Mouse (Mus musculus) heart, adult 2 months (tissue): ENCODE results near the gene Atp8a1. TPM values are rescaled to one million over a fixed set of nuclear protein-coding genes. Genes with fewer than 3 reads are reported as not detected.
"Not testable (repeated sequence)": the region's sequence is repeated elsewhere in the genome, so short reads cannot be mapped to it uniquely, and the experiment has no call there.

Experiments
- DNase-seq, 2 experiments: peaks; one replicate each; pipeline ENCODE4 v3.0.0; 2021
- H3K27ac ChIP-seq: fragments of 200-600 bp; 2 replicates; pipeline ENCODE4 v1.8.1; 2022
- H3K27me3 ChIP-seq: fragments of 200-500 bp; 2 replicates; pipeline ENCODE4 v1.6.1; 2012; ENCODE audit warnings: mild to moderate bottlenecking, low read length, inconsistent platforms, mixed read lengths; ENCODE audit not compliant: control insufficient read depth, insufficient read depth
- H3K36me3 ChIP-seq: fragments of 200-500 bp; 2 replicates; pipeline ENCODE4 v1.6.1; 2012; ENCODE audit warnings: low read length, inconsistent platforms; ENCODE audit not compliant: control insufficient read depth, insufficient read depth
- H3K4me1 ChIP-seq: fragments of 200-500 bp; 2 replicates; pipeline ENCODE4 v1.6.1; 2011; ENCODE audit warnings: low read length; ENCODE audit not compliant: control insufficient read depth, insufficient read depth
- H3K4me3 ChIP-seq: fragments of 200-600 bp; 2 replicates; pipeline ENCODE4 v1.8.1; 2022
- H3K79me2 ChIP-seq: fragments of 200-500 bp; replicated peaks from 2 replicates; pipeline ENCODE4 v1.6.1; 2012; ENCODE audit warnings: mild to moderate bottlenecking, inconsistent platforms, low read length, moderate library complexity, mixed read lengths; ENCODE audit not compliant: control insufficient read depth, insufficient read depth
- H3K9ac ChIP-seq: fragments of 200-500 bp; 2 replicates; pipeline ENCODE4 v1.6.1; 2012; ENCODE audit warnings: low read depth, mild to moderate bottlenecking, control low read depth, inconsistent platforms, low read length, mixed read lengths
- CTCF ChIP-seq: fragments of 200-600 bp; IDR thresholded peaks from 2 replicates; pipeline ENCODE4 v1.8.1; 2022; ENCODE audit warnings: antibody characterized with exemption, mild to moderate bottlenecking, moderate library complexity
- EP300 ChIP-seq: fragments of 200-500 bp; IDR thresholded peaks from 2 replicates; pipeline ENCODE4 v1.6.1; 2011; ENCODE audit warnings: low read depth, low read length, control low read depth; ENCODE audit not compliant: insufficient read depth
- POLR2A ChIP-seq: fragments of 200-500 bp; IDR thresholded peaks from 2 replicates; pipeline ENCODE4 v1.6.1; 2011; ENCODE audit warnings: mild to moderate bottlenecking, low read depth, low read length, control low read depth; ENCODE audit not compliant: insufficient read depth
- WGBS: fragments of 180-500 bp; shearing (Covaris S2); methylation state at CpG from one replicate; pipeline ENCODE4 v1.1.7; 2018; 5-methylcytosine and 5-hydroxymethylcytosine counted together
- intact Hi-C: fragments of 180-260 bp; cut with DNase I; formaldehyde crosslinking; loops from one replicate; pipeline ENCODE4 v1.15.1; 2025
- polyA plus RNA-seq: library from polyadenylated mRNA; depleted of rRNA; stranded (reverse); fragments of >200 nt; gene quantifications from 2 replicates; pipeline ENCODE4 v1.2.3, GENCODE M21; 2012
- total RNA-seq, 2 experiments: library from RNA; stranded (reverse); gene quantifications; 2 replicates each; pipeline ENCODE4 v1.2.3; 2021

The Atp8a1 gene
- total and polyA plus RNA-seq, 3 experiments, result 8.8 to 21.9 (median 21.8) TPM

DNA sequence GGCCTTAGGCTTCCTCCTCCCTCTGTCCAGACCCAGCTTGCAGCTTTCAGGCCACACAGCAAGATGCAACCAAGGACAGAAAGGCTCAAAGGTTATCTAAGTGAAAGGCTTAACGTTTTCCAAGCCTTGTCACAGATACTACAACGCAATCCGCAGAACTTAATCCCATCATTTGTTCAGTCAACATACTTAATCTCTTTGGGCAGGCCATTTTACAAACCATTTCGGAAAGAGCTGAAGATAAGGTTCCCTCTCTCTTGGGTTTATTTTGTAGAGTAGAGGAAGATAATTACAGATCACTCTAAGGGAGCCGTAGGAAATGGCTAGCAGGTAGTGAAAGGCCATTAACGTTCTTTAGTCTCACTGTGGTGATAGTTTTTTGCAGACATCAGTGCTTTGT lies 24.6 kb downstream of the Atp8a1 start:
- 47% methylated on average over 6 of the region's 6 CpGs for WGBS
- TF ChIP-seq CTCF (no peak), POLR2A (no peak), EP300 (no peak)
- intact Hi-C loops, result no loop called here
- Histone ChIP-seq H3K36me3 (peaks cover 3% of the 10 kb centered on the region), H3K9ac (no peak overlapping the region; the same call in 1 of the 2 replicates), H3K27me3 (no peaks in the 10 kb centered on the region), H3K4me3 (no peak overlapping the region), H3K4me1 (peaks cover 14% of the 10 kb centered on the region), H3K27ac (peak overlapping the region; percentile 53), H3K79me2 (peaks cover 4% of the 10 kb centered on the region)
- DNase-seq, result peak in 1 of 2 experiments; percentile 19

DNA sequence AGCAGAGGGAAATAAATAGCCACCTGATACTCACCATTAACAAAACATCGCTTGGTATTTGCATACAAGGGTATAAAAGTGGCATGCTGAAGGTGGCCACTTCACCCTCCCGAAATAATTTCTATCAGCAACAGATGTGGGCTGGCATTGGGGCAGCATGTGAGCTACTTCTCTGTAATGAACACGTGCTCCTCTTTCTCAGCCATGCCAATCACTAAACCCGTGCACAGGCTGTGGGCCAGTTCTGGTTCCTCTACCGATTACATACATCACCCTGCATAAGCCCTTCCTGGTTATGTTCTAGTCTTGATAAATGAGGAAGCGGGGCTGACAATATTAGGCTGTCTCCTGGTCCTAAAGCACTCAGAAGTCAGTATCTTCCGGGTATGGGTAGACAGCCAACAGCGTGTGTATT lies 25.2 kb downstream of the Atp8a1 start:
- Histone ChIP-seq H3K4me3 (no peak overlapping the region), H3K4me1 (peaks cover 14% of the 10 kb centered on the region), H3K27ac (peak overlapping the region; percentile 53), H3K79me2 (peaks cover 4% of the 10 kb centered on the region), H3K27me3 (no peaks in the 10 kb centered on the region), H3K9ac (no peak overlapping the region), H3K36me3 (peaks cover 3% of the 10 kb centered on the region)
- peak; percentile 43 to 73 for DNase-seq
- WGBS, result 53% methylated on average over 8 of the region's 8 CpGs
- intact Hi-C loops, result no loop called here
- no peak for TF ChIP-seq POLR2A
- no peak for TF ChIP-seq CTCF
- peak; percentile 77 for TF ChIP-seq EP300

DNA sequence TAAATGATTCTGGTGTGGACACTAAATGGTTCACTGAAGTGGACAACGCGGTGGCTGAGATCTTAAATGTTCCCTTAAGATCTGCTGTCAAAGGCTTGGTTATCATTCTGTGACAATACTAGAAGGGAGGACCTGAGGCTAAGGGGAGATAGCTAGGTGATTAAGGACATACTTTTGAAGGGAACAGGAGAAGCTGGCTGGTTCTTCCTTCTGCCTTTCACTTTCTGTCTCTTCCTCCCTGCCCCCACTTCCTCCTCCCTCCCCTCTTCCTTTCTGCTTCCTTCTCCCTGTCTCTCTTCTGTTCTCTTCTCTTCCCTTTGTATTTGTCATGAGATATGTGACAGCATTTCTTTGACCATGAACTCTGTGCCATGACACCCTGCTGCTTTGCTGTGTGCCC lies 26.0 kb downstream of the Atp8a1 start:
- intact Hi-C loops, result no loop called here
- H3K4me1 ChIP-seq, result peaks cover 14% of the 10 kb centered on the region
- peaks cover 4% of the 10 kb centered on the region for H3K79me2 ChIP-seq
- H3K27me3 ChIP-seq, result no peaks in the 10 kb centered on the region
- peak overlapping the region; percentile 22; the same call in 1 of the 2 replicates for H3K9ac ChIP-seq
- no peak for TF ChIP-seq POLR2A
- TF ChIP-seq EP300, result no peak
- TF ChIP-seq CTCF, result no peak
- H3K27ac ChIP-seq, result peak overlapping the region; percentile 42
- WGBS, result 66% methylated on average over 2 of the region's 2 CpGs
- DNase-seq, result peak in 1 of 2 experiments; percentile 12
- H3K4me3 ChIP-seq, result no peak overlapping the region
- peaks cover 3% of the 10 kb centered on the region for H3K36me3 ChIP-seq

DNA sequence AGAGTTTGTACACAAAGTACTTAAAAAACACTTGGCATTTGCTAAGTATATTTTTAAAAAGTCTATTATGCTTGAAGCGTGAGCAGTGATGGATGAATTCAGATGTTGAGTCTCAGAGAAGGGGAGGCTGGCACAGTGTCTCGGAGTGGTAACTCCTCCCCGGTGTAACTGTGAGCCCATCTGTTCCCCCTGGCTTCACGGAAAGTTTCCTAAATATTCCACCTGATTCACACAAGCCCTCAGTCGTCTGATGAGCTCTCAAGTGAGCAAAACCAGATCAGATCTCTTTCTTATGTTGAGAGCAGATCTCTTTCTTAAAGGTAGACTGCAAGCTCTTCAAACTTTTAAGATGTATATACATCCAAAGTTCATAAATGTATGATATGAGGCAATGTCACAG lies 27.8 kb downstream of the Atp8a1 start:
- DNase-seq, result peak in 1 of 2 experiments; percentile 7

DNA sequence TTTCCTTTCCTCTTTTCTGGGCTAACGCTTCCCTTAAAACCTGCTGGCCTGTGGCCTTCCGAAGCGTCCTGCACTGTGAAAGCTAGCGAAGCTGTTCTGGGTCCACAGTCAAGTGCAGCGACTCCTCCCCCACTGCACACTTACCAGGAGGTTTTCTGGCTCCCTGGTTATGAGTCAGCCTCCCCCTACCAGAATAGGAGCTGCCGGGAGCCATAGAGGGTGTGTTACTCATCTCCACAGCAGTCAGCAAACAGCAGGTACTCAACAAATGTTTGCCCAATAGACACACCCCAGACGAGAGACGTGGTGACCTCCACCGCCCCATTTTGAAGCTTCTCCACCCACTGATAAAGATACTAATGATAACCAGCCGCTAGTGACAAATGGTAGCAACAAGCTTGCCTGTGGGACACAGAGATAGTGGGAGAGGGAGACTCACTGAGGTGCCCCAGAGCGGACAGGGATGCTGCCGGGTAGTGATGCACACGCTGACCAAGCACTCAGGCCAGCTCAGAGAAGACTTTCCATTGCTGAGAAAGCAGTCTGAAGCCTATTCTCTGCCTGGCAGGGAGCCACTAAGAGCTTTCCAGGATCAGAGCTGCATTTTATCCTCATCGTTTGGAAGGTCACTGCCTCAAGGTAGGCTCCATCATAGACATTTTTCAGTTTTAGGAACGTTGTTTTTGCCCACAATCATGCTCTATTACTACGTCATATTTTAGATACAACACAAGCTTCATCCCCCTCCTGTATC lies 31.5 kb downstream of the Atp8a1 start:
- DNase-seq, result no peak
- Histone ChIP-seq H3K4me3 (no peak overlapping the region), H3K27ac (no peak overlapping the region), H3K36me3 (no peaks in the 10 kb centered on the region; the same call in 1 of the 2 replicates), H3K79me2 (0 out of 2 replicates have a peak, but pooled peaks cover under 1% of the 10 kb centered on the region), H3K4me1 (peaks cover 6% of the 10 kb centered on the region), H3K9ac (no peak overlapping the region), H3K27me3 (no peaks in the 10 kb centered on the region)
- TF ChIP-seq CTCF (no peak), EP300 (no peak), POLR2A (no peak)
- intact Hi-C loops, result no loop called here
- WGBS, result 32% methylated on average over 16 of the region's 16 CpGs

More for the DNA sequence above, 27.8 kb downstream of the Atp8a1 start:
- no peak for TF ChIP-seq EP300
- no peak for TF ChIP-seq POLR2A
- TF ChIP-seq CTCF, result no peak
- Histone ChIP-seq H3K36me3 (peaks cover 3% of the 10 kb centered on the region), H3K9ac (no peak overlapping the region), H3K27me3 (no peaks in the 10 kb centered on the region), H3K4me3 (no peak overlapping the region), H3K4me1 (peaks cover 17% of the 10 kb centered on the region), H3K27ac (no peak overlapping the region), H3K79me2 (peaks cover 4% of the 10 kb centered on the region)
- 77% methylated on average over 5 of the region's 5 CpGs for WGBS
- intact Hi-C loops, result loop anchor here (2.0 kb wide), 1 partner anchor 63 kb away; no protein-coding TSS in a partner anchor

DNA sequence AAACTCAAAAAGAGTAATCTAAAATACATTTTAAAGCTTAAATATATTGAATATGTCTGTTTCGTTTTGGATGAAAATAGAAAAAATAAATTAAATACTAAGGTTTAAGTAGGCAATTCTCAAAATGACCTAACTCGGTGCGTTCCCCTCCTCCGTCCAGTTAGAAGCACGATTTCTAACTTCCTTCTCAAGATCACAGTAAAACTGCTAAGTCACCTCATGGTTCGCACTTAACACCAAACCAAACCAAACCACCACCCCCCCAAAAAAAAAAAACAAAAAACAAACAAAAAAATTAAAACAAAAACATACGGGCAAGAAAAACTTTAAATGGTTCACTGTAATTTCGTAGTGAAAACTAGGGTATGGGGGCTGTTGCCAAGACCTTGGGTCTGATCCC lies 32.2 kb downstream of the Atp8a1 start:
- intact Hi-C loops, H3K27ac ChIP-seq, H3K4me3 ChIP-seq, H3K4me1 ChIP-seq, DNase-seq, H3K9ac ChIP-seq, H3K79me2 ChIP-seq, H3K27me3 ChIP-seq, H3K36me3 ChIP-seq: not testable (repeated sequence)
- WGBS, result 76% methylated on average over 8 of the region's 8 CpGs
